Mouse (Mus musculus) MEL (cell line): Measurements from ENCODE around the gene Adgrl4. TPM values are rescaled to one million over a fixed set of nuclear protein-coding genes. Genes with fewer than 3 reads are reported as not detected.

ENCODE experiments used
- DNase-seq: peaks from one replicate; pipeline ENCODE4 v3.0.0; 2011; ENCODE audit warnings: low read depth, low spot score
- H3K27ac ChIP-seq: 2 replicates; pipeline ENCODE4 v1.5.1; 2012; ENCODE audit warnings: low read depth, mild to moderate bottlenecking, control low read depth, low read length, moderate library complexity; ENCODE audit not compliant: control insufficient read depth
- H3K27me3 ChIP-seq, 2 experiments: fragments of 150-350 bp in 1 of 2; sonication (generic) in 1 of 2; 2 replicates each; pipeline ENCODE4 v1.6.1; 2012; ENCODE audit warnings: low read length in 2 of 2, mild to moderate bottlenecking in 2 of 2, improper control_type of control experiment in 1 of 2, moderate library complexity in 1 of 2; ENCODE audit not compliant: insufficient read depth in 2 of 2, control insufficient read depth in 1 of 2
- H3K36me3 ChIP-seq, 2 experiments: 2 replicates each; pipeline ENCODE4 v1.6.1; 2012 to 2014; ENCODE audit warnings: low read length in 2 of 2, improper control_type of control experiment in 1 of 2, inconsistent platforms in 1 of 2, mild to moderate bottlenecking in 1 of 2; ENCODE audit not compliant: insufficient read depth in 2 of 2, control insufficient read depth in 1 of 2
- H3K4me1 ChIP-seq, 2 experiments: fragments of 150-350 bp in 1 of 2; sonication (generic) in 1 of 2; 2 replicates each; pipeline ENCODE4 v1.6.1; 2012; ENCODE audit warnings: low read length in 2 of 2, improper control_type of control experiment in 1 of 2, mild to moderate bottlenecking in 1 of 2; ENCODE audit not compliant: insufficient read depth in 2 of 2, control insufficient read depth in 1 of 2
- H3K4me3 ChIP-seq, 2 experiments: fragments of 150-350 bp in 1 of 2; sonication (generic) in 1 of 2; 2 replicates each; pipeline ENCODE4 v1.5.1; 2012; ENCODE audit warnings: low read depth in 2 of 2, low read length in 2 of 2, mild to moderate bottlenecking in 2 of 2, moderate library complexity in 2 of 2, control low read depth in 1 of 2, improper control_type of control experiment in 1 of 2; ENCODE audit not compliant: control insufficient read depth in 1 of 2, insufficient read depth in 1 of 2
- H3K79me2 ChIP-seq: 2 replicates; pipeline ENCODE4 v1.6.1; 2012; ENCODE audit warnings: mild to moderate bottlenecking, low read length, moderate library complexity; ENCODE audit not compliant: control insufficient read depth, poor library complexity, insufficient read depth
- H3K9ac ChIP-seq: 2 replicates; pipeline ENCODE4 v1.6.1; 2012; ENCODE audit warnings: low read depth, mild to moderate bottlenecking, control low read depth, low read length, moderate library complexity; ENCODE audit not compliant: control insufficient read depth, poor library complexity, severe bottlenecking
- H3K9me3 ChIP-seq: fragments of 150-350 bp; sonication (generic); replicated peaks from 2 replicates; pipeline ENCODE4 v1.6.1; 2012; ENCODE audit warnings: mild to moderate bottlenecking, low read length, improper control_type of control experiment, moderate library complexity; ENCODE audit not compliant: insufficient read depth
- BHLHE40 ChIP-seq: IDR thresholded peaks from 2 replicates; pipeline ENCODE4 v1.6.1; 2012; ENCODE audit warnings: low read depth, mild to moderate bottlenecking, inconsistent platforms, low read length, improper control_type of control experiment, borderline replicate concordance
- CHD1 ChIP-seq: IDR thresholded peaks from 2 replicates; pipeline ENCODE4 v1.6.1; 2012; ENCODE audit warnings: low read depth, mild to moderate bottlenecking, inconsistent platforms, low read length, improper control_type of control experiment
- CHD2 ChIP-seq: IDR thresholded peaks from 2 replicates; pipeline ENCODE4 v1.6.1; 2011; ENCODE audit warnings: low read length, improper control_type of control experiment
- CTCF ChIP-seq, 3 experiments: IDR thresholded peaks in 2 of 3; conservative IDR thresholded peaks in 1 of 3; 2 replicates each; pipeline ENCODE4 v1.5.1; 2011 to 2012; ENCODE audit warnings: low read length in 3 of 3, low read depth in 2 of 3, mild to moderate bottlenecking in 2 of 3, improper control_type of control experiment in 1 of 3, inconsistent platforms in 1 of 3, mixed read lengths in 1 of 3, moderate library complexity in 1 of 3; ENCODE audit not compliant: control insufficient read depth in 1 of 3, insufficient read depth in 1 of 3, poor library complexity in 1 of 3, severe bottlenecking in 1 of 3
- EP300 ChIP-seq, 2 experiments: IDR thresholded peaks; 2 replicates each; pipeline ENCODE4 v1.6.1; 2011; ENCODE audit warnings: improper control_type of control experiment in 2 of 2, low read length in 2 of 2, low read depth in 1 of 2, mild to moderate bottlenecking in 1 of 2
- ETS1 ChIP-seq: IDR thresholded peaks from 2 replicates; pipeline ENCODE4 v1.6.1; 2012; ENCODE audit warnings: low read depth, mild to moderate bottlenecking, inconsistent platforms, low read length, improper control_type of control experiment, moderate library complexity
- GATA1 ChIP-seq: IDR thresholded peaks from 2 replicates; pipeline ENCODE4 v1.6.1; 2011; ENCODE audit warnings: low read depth, low read length, improper control_type of control experiment
- MAFK ChIP-seq: IDR thresholded peaks from 2 replicates; pipeline ENCODE4 v1.6.1; 2011; ENCODE audit warnings: low read depth, mild to moderate bottlenecking, low read length, improper control_type of control experiment, borderline replicate concordance
- MAX ChIP-seq: IDR thresholded peaks from 2 replicates; pipeline ENCODE4 v1.6.1; 2011; ENCODE audit warnings: low read length, improper control_type of control experiment
- MAZ ChIP-seq: IDR thresholded peaks from 2 replicates; pipeline ENCODE4 v1.6.1; 2012; ENCODE audit warnings: low read depth, mild to moderate bottlenecking, inconsistent platforms, low read length, improper control_type of control experiment
- MEF2A ChIP-seq: IDR thresholded peaks from 2 replicates; pipeline ENCODE4 v1.6.1; 2014; ENCODE audit warnings: low read depth, mild to moderate bottlenecking, inconsistent platforms, low read length, improper control_type of control experiment; ENCODE audit not compliant: poor library complexity, insufficient replicate concordance, severe bottlenecking; ENCODE audit errors: extremely low read depth
- MXI1 ChIP-seq: IDR thresholded peaks from 2 replicates; pipeline ENCODE4 v1.6.1; 2011; ENCODE audit warnings: mild to moderate bottlenecking, low read depth, low read length, improper control_type of control experiment
- MYB ChIP-seq: IDR thresholded peaks from 2 replicates; pipeline ENCODE4 v1.6.1; 2011; ENCODE audit warnings: mild to moderate bottlenecking, low read depth, low read length, improper control_type of control experiment
- MYC ChIP-seq: IDR thresholded peaks from 2 replicates; pipeline ENCODE4 v1.6.1; 2011; ENCODE audit warnings: low read depth, mild to moderate bottlenecking, low read length, improper control_type of control experiment, moderate library complexity
- NELFE ChIP-seq: IDR thresholded peaks from 2 replicates; pipeline ENCODE4 v1.6.1; 2011; ENCODE audit warnings: low read depth, low read length, improper control_type of control experiment
- NRF1 ChIP-seq: IDR thresholded peaks from 2 replicates; pipeline ENCODE4 v1.6.1; 2014; ENCODE audit warnings: low read depth, mild to moderate bottlenecking, inconsistent platforms, low read length, improper control_type of control experiment, moderate library complexity; ENCODE audit not compliant: poor library complexity, insufficient read depth, severe bottlenecking
- POLR2AphosphoS2 ChIP-seq: IDR thresholded peaks from 2 replicates; pipeline ENCODE4 v1.6.1; 2011; ENCODE audit warnings: low read length, improper control_type of control experiment
- POLR2AphosphoS5 ChIP-seq: IDR thresholded peaks from 2 replicates; pipeline ENCODE4 v1.6.1; 2012; ENCODE audit warnings: low read depth, borderline replicate concordance, mild to moderate bottlenecking, inconsistent platforms, low read length, moderate library complexity, mixed read lengths
- RAD21 ChIP-seq: IDR thresholded peaks from 2 replicates; pipeline ENCODE4 v1.6.1; 2011; ENCODE audit warnings: mild to moderate bottlenecking, low read depth, low read length, improper control_type of control experiment
- SIN3A ChIP-seq: IDR thresholded peaks from 2 replicates; pipeline ENCODE4 v1.6.1; 2012; ENCODE audit warnings: low read length, improper control_type of control experiment, inconsistent platforms
- SMC3 ChIP-seq: IDR thresholded peaks from 2 replicates; pipeline ENCODE4 v1.6.1; 2011; ENCODE audit warnings: low read depth, low read length, improper control_type of control experiment
- TBP ChIP-seq: IDR thresholded peaks from 2 replicates; pipeline ENCODE4 v1.8.0; 2011; ENCODE audit warnings: low read depth, low read length, improper control_type of control experiment
- TCF12 ChIP-seq: IDR thresholded peaks from 2 replicates; pipeline ENCODE4 v1.6.1; 2014; ENCODE audit warnings: low read depth, mild to moderate bottlenecking, inconsistent platforms, low read length, improper control_type of control experiment, moderate library complexity
- UBTF ChIP-seq: IDR thresholded peaks from 2 replicates; pipeline ENCODE4 v1.6.1; 2012; ENCODE audit warnings: low read depth, mild to moderate bottlenecking, inconsistent platforms, low read length, improper control_type of control experiment, moderate library complexity, borderline replicate concordance; ENCODE audit not compliant: insufficient read depth
- USF2 ChIP-seq, 2 experiments: IDR thresholded peaks; 2 replicates each; pipeline ENCODE4 v1.6.1; 2011 to 2012; ENCODE audit warnings: improper control_type of control experiment in 2 of 2, low read length in 2 of 2, borderline replicate concordance in 1 of 2, inconsistent platforms in 1 of 2, low read depth in 1 of 2, mild to moderate bottlenecking in 1 of 2; ENCODE audit not compliant: insufficient read depth in 1 of 2
- ZNF384 ChIP-seq: IDR thresholded peaks from 2 replicates; pipeline ENCODE4 v1.6.1; 2012; ENCODE audit warnings: low read depth, mild to moderate bottlenecking, inconsistent platforms, low read length, improper control_type of control experiment
- polyA plus RNA-seq, 2 experiments: library from polyadenylated mRNA; stranded (reverse) in 1 of 2; unstranded in 1 of 2; fragments of >175 nt in 1 of 2; fragments of >200 nt in 1 of 2; gene quantifications; 2 replicates each; pipeline versions ENCODE4 v1.2.1 to v1.2.4; 2012; ENCODE audit warnings: low replicate concordance in 2 of 2, low read depth in 1 of 2; ENCODE audit not compliant: insufficient read length in 2 of 2, insufficient read depth in 1 of 2, missing spikeins in 1 of 2
- total RNA-seq: library from RNA; depleted of rRNA; stranded (reverse); fragments of 300-350 nt; gene quantifications from 2 replicates; pipeline ENCODE4 v1.2.3, GENCODE M21; 2012

The Adgrl4 gene
- total and polyA plus RNA-seq, 3 experiments = not detected

DNA sequence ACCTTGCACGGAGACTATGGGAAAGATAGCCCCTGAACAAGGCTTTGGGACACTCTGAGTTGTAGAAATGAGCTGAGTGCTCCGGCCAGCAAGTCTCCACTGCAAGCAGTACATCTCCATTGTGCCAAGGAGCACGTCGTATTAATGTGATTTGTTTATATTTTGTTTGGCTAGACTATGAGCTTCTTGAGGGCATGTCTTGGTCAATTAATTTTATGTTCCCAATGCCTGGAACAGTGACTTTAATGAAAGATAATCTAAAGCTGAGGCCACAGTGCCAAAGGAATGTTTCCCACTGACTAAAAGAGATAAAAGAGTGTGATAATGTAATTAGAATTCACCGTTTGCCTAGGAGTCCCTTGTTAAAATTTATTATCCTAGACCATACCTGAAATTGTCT, 119.9 kb downstream of the Adgrl4 start:
- no peak overlapping the region for H3K27ac ChIP-seq
- H3K9me3 ChIP-seq = no peaks in the 10 kb centered on the region
- H3K9ac ChIP-seq = no peak overlapping the region
- TF ChIP-seq MAZ (no peak), SIN3A (no peak), MAX (no peak), POLR2AphosphoS5 (no peak), EP300 (IDR thresholded peaks at IDR 0.05; ENCODE audit: low read depth in 1 of 2, low read length in 2 of 2) (no peak), POLR2AphosphoS2 (no peak), BHLHE40 (no peak), CHD1 (no peak), UBTF (no peak), TCF12 (no peak), MXI1 (no peak), MEF2A (no peak), ZNF384 (no peak)
- H3K36me3 ChIP-seq = no peaks in the 10 kb centered on the region
- no peak overlapping the region for H3K4me3 ChIP-seq
- no peak for DNase-seq
- H3K27me3 ChIP-seq = no peaks in the 10 kb centered on the region
- H3K4me1 ChIP-seq = no peaks in the 10 kb centered on the region
- no peaks in the 10 kb centered on the region for H3K79me2 ChIP-seq

DNA sequence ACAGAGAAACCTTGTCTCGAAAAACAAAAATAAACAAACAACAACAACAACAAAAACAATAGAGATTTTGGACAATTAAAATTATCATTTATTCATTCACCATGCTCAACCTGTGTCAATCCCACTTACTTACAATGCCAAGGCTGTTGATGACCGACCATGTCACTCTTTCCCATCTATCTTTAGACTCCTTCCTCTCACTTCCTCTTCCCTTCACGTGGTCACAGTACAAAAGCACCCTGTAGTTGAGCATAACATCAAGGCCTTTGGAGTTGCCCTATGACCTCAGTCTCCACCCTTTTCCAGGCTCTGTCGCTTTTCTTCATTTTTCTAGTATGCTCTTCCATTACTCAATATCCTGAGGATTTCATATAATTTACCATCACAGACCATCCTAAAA, 120.7 kb downstream of the Adgrl4 start:
- H3K79me2 ChIP-seq = no peaks in the 10 kb centered on the region
- no peak overlapping the region for H3K4me3 ChIP-seq
- no peak overlapping the region for H3K27ac ChIP-seq
- no peak overlapping the region for H3K9ac ChIP-seq
- H3K27me3 ChIP-seq = no peaks in the 10 kb centered on the region
- H3K36me3 ChIP-seq = no peaks in the 10 kb centered on the region
- H3K9me3 ChIP-seq = no peaks in the 10 kb centered on the region
- DNase-seq = no peak
- TF ChIP-seq MYB (no peak), NRF1 (no peak), CHD1 (no peak), NELFE (no peak), MAFK (no peak), CTCF (IDR thresholded peaks at IDR 0.05 in 2 of 3, conservative IDR thresholded peaks at IDR 0.05 in 1 of 3; ENCODE audit: control insufficient read depth in 1 of 3, insufficient read depth in 1 of 3, low read depth in 2 of 3, low read length in 3 of 3, poor library complexity in 1 of 3, severe bottlenecking in 1 of 3) (no peak), UBTF (no peak), POLR2AphosphoS2 (no peak), RAD21 (no peak), MAX (no peak), SIN3A (no peak), POLR2AphosphoS5 (no peak), SMC3 (no peak), MAZ (no peak), GATA1 (no peak), MYC (no peak), CHD2 (no peak), USF2 (IDR thresholded peaks at IDR 0.05; ENCODE audit: borderline replicate concordance in 1 of 2, insufficient read depth in 1 of 2, low read depth in 1 of 2, low read length in 2 of 2) (no peak), ETS1 (no peak), TBP (no peak)
- no peaks in the 10 kb centered on the region for H3K4me1 ChIP-seq
